Mouse (Mus musculus): ENCODE measurements around the gene Spag6. TPM values are rescaled to one million over a fixed set of nuclear protein-coding genes. Genes with fewer than 3 reads are reported as not detected.

Spag6 gene
- polyA plus RNA-seq, 1 experiment from 2014 or later, result 0.32 TPM

GRCm38 (mm10) chr2:18693491-18693870 is 351 bp upstream of the Spag6 start:
- no peaks in the 10 kb centered on the region for H3K9me3 ChIP-seq (ENCODE audit: control insufficient read depth, low read length)
- H3K27ac ChIP-seq (replicated peaks in 1 of 2; ENCODE audit: control insufficient read depth in 1 of 2, insufficient read depth in 1 of 2, low read depth in 2 of 2, low read length in 2 of 2), result no peak overlapping the region
- H3K36me3 ChIP-seq (ENCODE audit: control insufficient read depth, insufficient read depth, low read length), result no peaks in the 10 kb centered on the region
- 0% methylated on average over 5 of the region's 5 CpGs for WGBS
- peak overlapping the region; percentile 75 to 82; a peak in 3 of 4 replicates for H3K4me3 ChIP-seq (ENCODE audit: control insufficient read depth in 1 of 2, insufficient read depth in 1 of 2, low read depth in 1 of 2, low read length in 2 of 2)
- H3K9ac ChIP-seq (ENCODE audit: low read length), result peak overlapping the region; percentile 92
- peaks cover 76% of the 10 kb centered on the region for H3K27me3 ChIP-seq (ENCODE audit: control insufficient read depth, insufficient read depth, low read length)
- H3K4me1 ChIP-seq (ENCODE audit: control insufficient read depth in 2 of 2, insufficient read depth in 2 of 2, low read length in 2 of 2), result peaks cover 4 to 19% of the 10 kb centered on the region in 2 experiments; a peak in 3 of 4 replicates
- H3K4me2 ChIP-seq (ENCODE audit: low read length), result peak overlapping the region; percentile 95
- no peak for ATAC-seq (ENCODE audit: insufficient number of reproducible peaks, insufficient read depth, low FRiP score, low read depth)

GRCm38 (mm10) chr2:18694611-18694950 is 749 bp downstream of the Spag6 start:
- Histone ChIP-seq H3K9me3 (ENCODE audit: control insufficient read depth, low read length) (no peaks in the 10 kb centered on the region), H3K27ac (replicated peaks in 1 of 2; ENCODE audit: control insufficient read depth in 1 of 2, insufficient read depth in 1 of 2, low read depth in 2 of 2, low read length in 2 of 2) (peak overlapping the region in 1 of 2 experiments; percentile 86; a peak in 2 of 4 replicates), H3K4me1 (ENCODE audit: control insufficient read depth in 2 of 2, insufficient read depth in 2 of 2, low read length in 2 of 2) (peaks cover 4 to 20% of the 10 kb centered on the region in 2 experiments; a peak in 3 of 4 replicates), H3K4me2 (ENCODE audit: low read length) (peak overlapping the region; percentile 95), H3K27me3 (ENCODE audit: control insufficient read depth, insufficient read depth, low read length) (peaks cover 76% of the 10 kb centered on the region), H3K4me3 (ENCODE audit: control insufficient read depth in 1 of 2, insufficient read depth in 1 of 2, low read depth in 1 of 2, low read length in 2 of 2) (peak overlapping the region; percentile 75 to 82), H3K9ac (ENCODE audit: low read length) (peak overlapping the region; percentile 92), H3K36me3 (ENCODE audit: control insufficient read depth, insufficient read depth, low read length) (no peaks in the 10 kb centered on the region)
- ATAC-seq (ENCODE audit: insufficient number of reproducible peaks, insufficient read depth, low FRiP score, low read depth), result no peak; the same call in 1 of the 2 replicates
- WGBS, result 2% methylated on average over 20 of the region's 20 CpGs

DNA sequence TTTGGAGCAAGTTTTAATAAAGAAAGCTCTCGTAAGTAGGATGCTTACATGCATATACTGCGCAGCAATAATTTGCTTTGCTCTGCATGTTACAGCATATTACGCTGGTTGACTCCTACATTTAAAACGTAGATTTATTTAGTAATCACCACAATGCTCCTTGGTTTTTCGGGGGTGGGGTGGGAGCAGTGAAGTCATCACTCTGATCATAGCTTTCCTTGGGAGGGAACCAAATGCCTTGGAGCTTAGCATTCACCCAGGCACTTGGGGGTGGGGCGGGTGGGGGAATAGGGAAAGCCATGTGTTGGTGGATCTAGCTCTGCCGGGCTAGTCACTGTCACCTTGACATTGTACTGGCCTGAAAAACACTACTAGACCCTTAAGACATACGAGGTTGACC is 1.3 kb downstream of the Spag6 start:
- H3K4me1 ChIP-seq (ENCODE audit: control insufficient read depth in 2 of 2, insufficient read depth in 2 of 2, low read length in 2 of 2), result peaks cover 4 to 14% of the 10 kb centered on the region in 2 experiments; a peak in 3 of 4 replicates
- ATAC-seq (ENCODE audit: insufficient number of reproducible peaks, insufficient read depth, low FRiP score, low read depth), result no peak
- peak overlapping the region; percentile 95 for H3K4me2 ChIP-seq (ENCODE audit: low read length)
- H3K9ac ChIP-seq (ENCODE audit: low read length), result no peak overlapping the region
- no peak overlapping the region for H3K27ac ChIP-seq (replicated peaks in 1 of 2; ENCODE audit: control insufficient read depth in 1 of 2, insufficient read depth in 1 of 2, low read depth in 2 of 2, low read length in 2 of 2)
- 7% methylated on average over 8 of the region's 8 CpGs for WGBS
- H3K27me3 ChIP-seq (ENCODE audit: control insufficient read depth, insufficient read depth, low read length), result peaks cover 76% of the 10 kb centered on the region
- peak overlapping the region in 1 of 2 experiments; percentile 75; a peak in 2 of 4 replicates for H3K4me3 ChIP-seq (ENCODE audit: control insufficient read depth in 1 of 2, insufficient read depth in 1 of 2, low read depth in 1 of 2, low read length in 2 of 2)
- no peaks in the 10 kb centered on the region for H3K36me3 ChIP-seq (ENCODE audit: control insufficient read depth, insufficient read depth, low read length)
- H3K9me3 ChIP-seq (ENCODE audit: control insufficient read depth, low read length), result no peaks in the 10 kb centered on the region

GRCm38 (mm10) chr2:18695629-18696150 is 1.9 kb downstream of the Spag6 start:
- Histone ChIP-seq H3K27ac (replicated peaks in 1 of 2; ENCODE audit: control insufficient read depth in 1 of 2, insufficient read depth in 1 of 2, low read depth in 2 of 2, low read length in 2 of 2) (no peak overlapping the region), H3K9ac (ENCODE audit: low read length) (no peak overlapping the region), H3K9me3 (ENCODE audit: control insufficient read depth, low read length) (no peaks in the 10 kb centered on the region), H3K4me2 (ENCODE audit: low read length) (no peak overlapping the region), H3K4me3 (ENCODE audit: control insufficient read depth in 1 of 2, insufficient read depth in 1 of 2, low read depth in 1 of 2, low read length in 2 of 2) (no peak overlapping the region), H3K36me3 (ENCODE audit: control insufficient read depth, insufficient read depth, low read length) (no peaks in the 10 kb centered on the region), H3K4me1 (ENCODE audit: control insufficient read depth in 2 of 2, insufficient read depth in 2 of 2, low read length in 2 of 2) (peaks cover 4 to 10% of the 10 kb centered on the region in 2 experiments; a peak in 3 of 4 replicates), H3K27me3 (ENCODE audit: control insufficient read depth, insufficient read depth, low read length) (peaks cover 76% of the 10 kb centered on the region)
- ATAC-seq (ENCODE audit: insufficient number of reproducible peaks, insufficient read depth, low FRiP score, low read depth), result no peak
- 9% methylated on average over 7 of the region's 7 CpGs for WGBS

DNA sequence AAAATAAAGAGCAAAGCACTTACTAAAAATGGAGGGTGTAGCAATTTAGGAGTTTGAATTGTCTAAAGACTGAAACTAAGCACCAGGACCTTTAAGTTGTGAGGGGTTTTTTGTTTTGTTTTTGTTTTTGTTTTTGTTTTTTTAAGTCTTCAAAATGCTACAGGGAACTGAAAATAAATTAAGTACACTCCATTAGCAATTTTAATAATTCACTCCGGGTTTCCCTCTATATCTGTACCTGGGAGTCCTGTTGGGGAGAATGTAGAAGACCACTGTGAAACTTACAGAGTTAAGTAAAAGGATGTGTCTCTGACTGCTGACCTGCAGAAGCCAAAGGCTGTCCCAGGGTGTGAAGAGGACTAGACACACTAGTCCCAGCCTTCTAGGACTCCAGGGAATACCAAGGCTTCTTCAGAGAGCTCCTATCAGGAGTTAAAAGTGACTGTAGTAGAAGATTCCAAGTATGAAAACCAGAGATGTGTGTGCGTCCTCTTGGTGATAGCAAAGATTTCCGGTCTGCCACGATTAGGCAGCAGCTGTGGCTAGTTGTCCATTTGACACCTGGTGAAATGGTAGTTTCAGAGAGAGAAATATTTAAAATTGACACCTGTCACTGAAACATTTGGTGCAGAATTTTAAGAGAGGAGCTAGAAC is 3.9 kb downstream of the Spag6 start:
- Histone ChIP-seq H3K36me3 (ENCODE audit: control insufficient read depth, insufficient read depth, low read length) (no peaks in the 10 kb centered on the region), H3K9me3 (ENCODE audit: control insufficient read depth, low read length) (no peaks in the 10 kb centered on the region), H3K4me2 (ENCODE audit: low read length) (no peak overlapping the region), H3K4me1 (ENCODE audit: control insufficient read depth in 2 of 2, insufficient read depth in 2 of 2, low read length in 2 of 2) (peaks cover 4 to 10% of the 10 kb centered on the region in 2 experiments; a peak in 3 of 4 replicates), H3K27me3 (ENCODE audit: control insufficient read depth, insufficient read depth, low read length) (peaks cover 74% of the 10 kb centered on the region), H3K9ac (ENCODE audit: low read length) (no peak overlapping the region), H3K27ac (replicated peaks in 1 of 2; ENCODE audit: control insufficient read depth in 1 of 2, insufficient read depth in 1 of 2, low read depth in 2 of 2, low read length in 2 of 2) (no peak overlapping the region), H3K4me3 (ENCODE audit: control insufficient read depth in 1 of 2, insufficient read depth in 1 of 2, low read depth in 1 of 2, low read length in 2 of 2) (no peak overlapping the region)
- WGBS, result 0% methylated on average over 4 of the region's 4 CpGs
- ATAC-seq (ENCODE audit: insufficient number of reproducible peaks, insufficient read depth, low FRiP score, low read depth), result no peak

DNA sequence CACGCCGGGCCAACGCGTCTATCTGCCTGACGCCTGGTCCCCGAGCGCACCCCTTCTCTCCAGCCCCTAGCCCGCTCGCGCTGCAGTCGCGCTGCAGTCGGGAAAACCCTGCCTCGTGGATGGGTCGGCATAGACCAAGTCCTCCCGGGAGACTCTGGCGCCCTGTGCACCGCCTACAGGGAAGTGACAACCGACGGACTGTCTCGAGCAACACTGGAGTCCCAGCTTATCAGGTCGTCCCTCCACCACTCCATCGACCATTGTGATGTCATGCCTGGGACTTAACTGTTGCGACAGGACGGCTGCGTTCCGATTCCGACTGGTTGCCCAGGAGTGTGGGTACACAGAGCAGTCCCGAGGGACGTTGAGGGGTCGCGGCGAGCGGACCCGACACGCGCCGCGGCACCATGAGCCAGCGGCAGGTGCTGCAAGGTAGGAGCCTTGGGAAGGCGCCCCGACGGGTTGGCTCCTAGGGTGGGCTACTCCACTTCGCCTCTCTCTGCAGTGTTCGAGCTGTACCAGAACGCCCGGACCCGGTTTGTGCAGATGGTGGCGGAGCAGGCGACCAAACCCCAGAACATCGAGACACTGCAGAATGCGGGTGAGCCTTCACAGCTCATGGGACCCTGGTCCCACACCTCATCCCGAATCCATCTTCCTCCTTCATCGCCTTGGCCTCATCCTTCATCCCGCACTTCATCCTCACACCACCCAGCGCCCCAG is 5.0 kb downstream of the Spag6 start:
- 0 out of 2 replicates have a peak, but pooled peaks have one; percentile 49 for ATAC-seq (ENCODE audit: insufficient number of reproducible peaks, insufficient read depth, low FRiP score, low read depth)

GRCm38 (mm10) chr2:18699401-18699990 is 5.7 kb downstream of the Spag6 start:
- Histone ChIP-seq H3K4me3 (ENCODE audit: control insufficient read depth in 1 of 2, insufficient read depth in 1 of 2, low read depth in 1 of 2, low read length in 2 of 2) (peak overlapping the region in 1 of 2 experiments; percentile 35; a peak in 1 of 4 replicates), H3K36me3 (ENCODE audit: control insufficient read depth, insufficient read depth, low read length) (no peaks in the 10 kb centered on the region), H3K9me3 (ENCODE audit: control insufficient read depth, low read length) (no peaks in the 10 kb centered on the region), H3K9ac (ENCODE audit: low read length) (no peak overlapping the region), H3K4me1 (ENCODE audit: control insufficient read depth in 2 of 2, insufficient read depth in 2 of 2, low read length in 2 of 2) (peaks cover 4 to 10% of the 10 kb centered on the region in 2 experiments; a peak in 3 of 4 replicates), H3K27ac (replicated peaks in 1 of 2; ENCODE audit: control insufficient read depth in 1 of 2, insufficient read depth in 1 of 2, low read depth in 2 of 2, low read length in 2 of 2) (no peak overlapping the region), H3K27me3 (ENCODE audit: control insufficient read depth, insufficient read depth, low read length) (peaks cover 77% of the 10 kb centered on the region), H3K4me2 (ENCODE audit: low read length) (no peak overlapping the region)
- ATAC-seq (ENCODE audit: insufficient number of reproducible peaks, insufficient read depth, low FRiP score, low read depth), result no peak
- WGBS, result 2% methylated on average over 11 of the region's 11 CpGs

More for the DNA sequence above, 5.0 kb downstream of the Spag6 start:
- Histone ChIP-seq H3K27me3 (ENCODE audit: control insufficient read depth, insufficient read depth, low read length) (peaks cover 73% of the 10 kb centered on the region), H3K4me3 (ENCODE audit: control insufficient read depth in 1 of 2, insufficient read depth in 1 of 2, low read depth in 1 of 2, low read length in 2 of 2) (peak overlapping the region; percentile 9 to 35; a peak in 3 of 4 replicates), H3K9ac (ENCODE audit: low read length) (no peak overlapping the region), H3K4me1 (ENCODE audit: control insufficient read depth in 2 of 2, insufficient read depth in 2 of 2, low read length in 2 of 2) (peaks cover 4 to 10% of the 10 kb centered on the region in 2 experiments; a peak in 3 of 4 replicates), H3K9me3 (ENCODE audit: control insufficient read depth, low read length) (no peaks in the 10 kb centered on the region), H3K27ac (replicated peaks in 1 of 2; ENCODE audit: control insufficient read depth in 1 of 2, insufficient read depth in 1 of 2, low read depth in 2 of 2, low read length in 2 of 2) (no peak overlapping the region), H3K4me2 (ENCODE audit: low read length) (peak overlapping the region; percentile 56), H3K36me3 (ENCODE audit: control insufficient read depth, insufficient read depth, low read length) (no peaks in the 10 kb centered on the region)
- WGBS, result under 1% methylated on average over 56 of the region's 56 CpGs

All from heart, embryonic 14.5 days (tissue).